Mouse (Mus musculus) intestine, postnatal 0 days (tissue): ENCODE measurements around the gene Fancd2os. TPM values are rescaled to one million over a fixed set of nuclear protein-coding genes. Genes with fewer than 3 reads are reported as not detected.

Experiments
- ATAC-seq: fragments of 200-750 bp; cut with Nextera tagmentation; 2 replicates; pipeline ENCODE4 v1.8.0; 2017; ENCODE audit warnings: mild to moderate bottlenecking, moderate TSS enrichment, moderate library complexity
- H3K27ac ChIP-seq: fragments of 300-500 bp; sonication (generic); 2 replicates; pipeline ENCODE4 v1.5.1; 2014; ENCODE audit warnings: mild to moderate bottlenecking, low read depth, low read length, moderate library complexity
- H3K27me3 ChIP-seq: fragments of 300-500 bp; sonication (generic); replicated peaks from 2 replicates; pipeline ENCODE4 v1.6.1; 2014; ENCODE audit warnings: low read length, mixed read lengths; ENCODE audit not compliant: control insufficient read depth, insufficient read depth
- H3K36me3 ChIP-seq: fragments of 300-500 bp; sonication (generic); 2 replicates; pipeline ENCODE4 v1.6.1; 2014; ENCODE audit warnings: mild to moderate bottlenecking, moderate library complexity; ENCODE audit not compliant: control insufficient read depth, insufficient read depth
- H3K4me1 ChIP-seq: fragments of 300-500 bp; sonication (generic); replicated peaks from 2 replicates; pipeline ENCODE4 v1.6.1; 2014; ENCODE audit warnings: antibody characterized with exemption, low read length, mixed read lengths; ENCODE audit not compliant: control insufficient read depth, insufficient read depth
- H3K4me2 ChIP-seq: fragments of 300-500 bp; sonication (generic); replicated peaks from 2 replicates; pipeline ENCODE4 v1.6.1; 2014; ENCODE audit warnings: low read depth, mild to moderate bottlenecking, moderate library complexity
- H3K4me3 ChIP-seq: fragments of 300-500 bp; sonication (generic); 2 replicates; pipeline ENCODE4 v1.5.1; 2014; ENCODE audit warnings: low read depth, low read length
- H3K9ac ChIP-seq: fragments of 300-500 bp; sonication (generic); 2 replicates; pipeline ENCODE4 v1.6.1; 2014; ENCODE audit warnings: mild to moderate bottlenecking, low read depth, low read length
- H3K9me3 ChIP-seq: fragments of 300-500 bp; sonication (generic); 2 replicates; pipeline ENCODE4 v1.6.1; 2016; ENCODE audit warnings: mixed run types; ENCODE audit not compliant: control insufficient read depth
- CTCF ChIP-seq: sonication (generic); IDR thresholded peaks from 2 replicates; pipeline ENCODE4 v1.5.1; 2016; ENCODE audit warnings: low read depth, mild to moderate bottlenecking, control low read depth, antibody characterized with exemption, moderate library complexity
- WGBS: fragments of 180-500 bp; shearing (Covaris S2); extraction: QIAGEN DNeasy Blood & Tissue Kit; methylation state at CpG from one replicate; pipeline ENCODE4 v1.1.7; 2014; 5-methylcytosine and 5-hydroxymethylcytosine counted together
- polyA plus RNA-seq: library from polyadenylated mRNA; unstranded; fragments of >200 nt; fragmentation: Nextera tagmentation; extraction: Ambion mirVana; gene quantifications from 2 replicates; pipeline ENCODE4 v1.2.1, GENCODE M21; 2015

The Fancd2os gene
- polyA plus RNA-seq, 1 experiment from 2014 or later, result not detected

GRCm38 (mm10) chr6:113599833-113600232, 682 bp downstream of the Fancd2os start:
- Histone ChIP-seq H3K36me3 (no peaks in the 10 kb centered on the region; the same call in 1 of the 2 replicates), H3K4me1 (no peaks in the 10 kb centered on the region), H3K27me3 (no peaks in the 10 kb centered on the region), H3K9ac (no peak overlapping the region), H3K27ac (no peak overlapping the region), H3K9me3 (no peaks in the 10 kb centered on the region), H3K4me2 (no peak overlapping the region), H3K4me3 (no peak overlapping the region)
- ATAC-seq, result no peak
- TF ChIP-seq CTCF, result no peak
- WGBS, result 68% methylated on average over 5 of the region's 5 CpGs

GRCm38 (mm10) chr6:113597945-113598344, 2.6 kb downstream of the Fancd2os start:
- H3K27me3 ChIP-seq, result no peaks in the 10 kb centered on the region
- no peaks in the 10 kb centered on the region; the same call in 1 of the 2 replicates for H3K36me3 ChIP-seq
- H3K4me3 ChIP-seq, result no peak overlapping the region
- H3K9me3 ChIP-seq, result no peaks in the 10 kb centered on the region
- no peaks in the 10 kb centered on the region for H3K4me1 ChIP-seq
- no peak overlapping the region for H3K9ac ChIP-seq
- H3K27ac ChIP-seq, result no peak overlapping the region
- no peak overlapping the region for H3K4me2 ChIP-seq
- no peak for TF ChIP-seq CTCF
- no peak for ATAC-seq
- 91% methylated on average over 4 of the region's 4 CpGs for WGBS

GRCm38 (mm10) chr6:113592637-113593036, 7.9 kb downstream of the Fancd2os start:
- H3K4me3 ChIP-seq, result no peak overlapping the region
- no peaks in the 10 kb centered on the region for H3K9me3 ChIP-seq
- 99% methylated on average over 2 of the region's 2 CpGs for WGBS
- no peak overlapping the region for H3K4me2 ChIP-seq
- H3K9ac ChIP-seq, result no peak overlapping the region
- no peak overlapping the region for H3K27ac ChIP-seq
- no peak for TF ChIP-seq CTCF
- H3K27me3 ChIP-seq, result no peaks in the 10 kb centered on the region
- no peaks in the 10 kb centered on the region for H3K4me1 ChIP-seq
- no peaks in the 10 kb centered on the region; the same call in 1 of the 2 replicates for H3K36me3 ChIP-seq
- no peak for ATAC-seq

GRCm38 (mm10) chr6:113586466-113587183, 13.9 kb downstream of the Fancd2os start:
- peak; percentile 35 for TF ChIP-seq CTCF
- 67% methylated on average over 5 of the region's 5 CpGs for WGBS
- H3K36me3 ChIP-seq, result no peaks in the 10 kb centered on the region
- H3K4me3 ChIP-seq, result no peak overlapping the region
- no peaks in the 10 kb centered on the region for H3K9me3 ChIP-seq
- H3K9ac ChIP-seq, result no peak overlapping the region
- H3K4me1 ChIP-seq, result no peaks in the 10 kb centered on the region
- no peak overlapping the region for H3K4me2 ChIP-seq
- ATAC-seq, result no peak
- H3K27me3 ChIP-seq, result no peaks in the 10 kb centered on the region
- no peak overlapping the region for H3K27ac ChIP-seq

- H3K4me1 ChIP-seq, result no peaks in the 10 kb centered on the region
- no peaks in the 10 kb centered on the region for H3K27me3 ChIP-seq
- H3K4me3 ChIP-seq, result no peak overlapping the region
- no peak overlapping the region for H3K4me2 ChIP-seq
- no peaks in the 10 kb centered on the region for H3K36me3 ChIP-seq
- ATAC-seq, result no peak
- no peaks in the 10 kb centered on the region for H3K9me3 ChIP-seq
- TF ChIP-seq CTCF, result no peak
- WGBS, result 90% methylated on average over 5 of the region's 5 CpGs
- no peak overlapping the region for H3K27ac ChIP-seq
- no peak overlapping the region for H3K9ac ChIP-seq
Measured at GRCm38 (mm10) chr6:113585065-113585464, 15.4 kb downstream of the Fancd2os start.

GRCm38 (mm10) chr6:113583023-113583422, 17.5 kb downstream of the Fancd2os start:
- WGBS, result 89% methylated on average over 4 of the region's 4 CpGs
- Histone ChIP-seq H3K27me3 (no peaks in the 10 kb centered on the region), H3K4me3 (no peak overlapping the region), H3K4me1 (no peaks in the 10 kb centered on the region), H3K36me3 (no peaks in the 10 kb centered on the region), H3K9me3 (no peaks in the 10 kb centered on the region), H3K9ac (no peak overlapping the region), H3K4me2 (no peak overlapping the region), H3K27ac (no peak overlapping the region)
- no peak for TF ChIP-seq CTCF
- no peak for ATAC-seq
